Mouse (Mus musculus) ES-E14 (cell line): ENCODE measurements around the gene Samd13. TPM values are rescaled to one million over a fixed set of nuclear protein-coding genes. Genes with fewer than 3 reads are reported as not detected.

Experiments
- DNase-seq: peaks from one replicate; pipeline ENCODE4 v3.0.0-alpha.2; 2013; ENCODE audit warnings: low read depth, low spot score
- H3K27ac ChIP-seq: 2 replicates; pipeline ENCODE4 v1.5.1; 2012; ENCODE audit warnings: low read depth, mild to moderate bottlenecking, low read length, moderate library complexity, mixed read lengths; ENCODE audit not compliant: poor library complexity, insufficient read depth, severe bottlenecking
- H3K36me3 ChIP-seq: 2 replicates; pipeline ENCODE4 v1.6.1; 2012; ENCODE audit warnings: mild to moderate bottlenecking, low read length, moderate library complexity, mixed read lengths; ENCODE audit not compliant: control insufficient read depth, poor library complexity, insufficient read depth, severe bottlenecking
- H3K4me1 ChIP-seq, 2 experiments: fragments of 150-350 bp in 1 of 2; sonication (generic) in 1 of 2; 2 replicates each; pipeline ENCODE4 v1.6.1; 2012; ENCODE audit warnings: low read length in 2 of 2, mild to moderate bottlenecking in 1 of 2, mixed read lengths in 1 of 2; ENCODE audit not compliant: control insufficient read depth in 2 of 2, insufficient read depth in 2 of 2, poor library complexity in 1 of 2
- H3K4me3 ChIP-seq, 2 experiments: fragments of 150-350 bp in 1 of 2; sonication (generic) in 1 of 2; 2 replicates each; pipeline ENCODE4 v1.5.1; 2012; ENCODE audit warnings: low read length in 2 of 2, low read depth in 1 of 2, mild to moderate bottlenecking in 1 of 2, mixed read lengths in 1 of 2; ENCODE audit not compliant: insufficient read depth in 1 of 2, poor library complexity in 1 of 2, severe bottlenecking in 1 of 2
- H3K9ac ChIP-seq: 2 replicates; pipeline ENCODE4 v1.6.1; 2012; ENCODE audit warnings: low read depth, mild to moderate bottlenecking, low read length, mixed read lengths; ENCODE audit not compliant: poor library complexity, insufficient read depth, severe bottlenecking
- H3K9me3 ChIP-seq: fragments of 150-350 bp; sonication (generic); 2 replicates; pipeline ENCODE4 v1.6.1; 2012; ENCODE audit warnings: low read depth, mild to moderate bottlenecking, low read length; ENCODE audit not compliant: control insufficient read depth, insufficient read depth
- CHD2 ChIP-seq: IDR thresholded peaks from 2 replicates; pipeline ENCODE4 v1.6.1; 2014; ENCODE audit warnings: mild to moderate bottlenecking, low read depth, low read length, inconsistent platforms
- HCFC1 ChIP-seq: IDR thresholded peaks from 2 replicates; pipeline ENCODE4 v1.6.1; 2012; ENCODE audit warnings: low read length, inconsistent platforms, borderline replicate concordance; ENCODE audit not compliant: insufficient read depth
- MAFK ChIP-seq: IDR thresholded peaks from 2 replicates; pipeline ENCODE4 v1.6.1; 2014; ENCODE audit warnings: mild to moderate bottlenecking, low read depth, low read length, inconsistent platforms; ENCODE audit not compliant: insufficient read depth
- ZC3H11A ChIP-seq: IDR thresholded peaks from 2 replicates; pipeline ENCODE4 v1.6.1; 2012; ENCODE audit warnings: low read depth, mild to moderate bottlenecking, inconsistent platforms, low read length, borderline replicate concordance
- ZNF384 ChIP-seq: IDR thresholded peaks from 2 replicates; pipeline ENCODE4 v1.6.1; 2012; ENCODE audit warnings: low read depth, low read length, inconsistent platforms
- in situ Hi-C, 2 experiments: fragments of 600-800 bp; cut with MboI; formaldehyde crosslinking; loops; one replicate each; pipeline ENCODE4 v1.15.1; 2025; ENCODE audit warnings: low sequenced_read_pairs in 2 of 2, inconsistent platforms in 1 of 2; ENCODE audit not compliant: unreplicated experiment in 2 of 2
- total RNA-seq: library from RNA; depleted of rRNA; stranded (reverse); fragments of 300-350 nt; gene quantifications from 2 replicates; pipeline ENCODE4 v1.2.3, GENCODE M21; 2012

The Samd13 gene
- total RNA-seq, 1 experiment: 0.45 TPM

DNA sequence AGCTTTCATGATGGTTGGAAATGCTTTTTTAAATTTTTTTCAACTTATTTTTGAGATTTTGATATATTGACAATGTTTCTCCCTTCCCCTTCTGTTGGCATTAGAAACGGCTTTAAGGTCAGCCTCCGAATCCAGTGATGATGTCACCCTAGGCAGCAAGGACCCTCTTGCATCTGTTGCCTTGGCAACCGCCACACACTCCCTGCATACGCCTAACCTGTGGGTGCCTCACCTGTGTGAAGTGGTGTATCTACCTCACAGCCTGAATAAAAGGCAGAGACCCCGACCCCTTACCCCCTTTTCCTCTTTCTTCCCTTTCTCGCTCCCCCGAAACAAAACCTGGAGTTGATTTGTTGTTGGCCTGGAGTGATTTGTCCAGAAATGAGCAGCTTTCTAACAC lies 26.9 kb upstream of the Samd13 start:
- Histone ChIP-seq H3K9ac (no peak overlapping the region), H3K9me3 (no peaks in the 10 kb centered on the region), H3K36me3 (no peaks in the 10 kb centered on the region), H3K27ac (no peak overlapping the region), H3K4me1 (no peaks in the 10 kb centered on the region), H3K4me3 (no peak overlapping the region)
- in situ Hi-C loops: no loop called here
- no peak for TF ChIP-seq ZC3H11A
- no peak for TF ChIP-seq CHD2
- TF ChIP-seq MAFK: no peak
- TF ChIP-seq ZNF384: no peak
- no peak for TF ChIP-seq HCFC1
- DNase-seq: no peak

DNA sequence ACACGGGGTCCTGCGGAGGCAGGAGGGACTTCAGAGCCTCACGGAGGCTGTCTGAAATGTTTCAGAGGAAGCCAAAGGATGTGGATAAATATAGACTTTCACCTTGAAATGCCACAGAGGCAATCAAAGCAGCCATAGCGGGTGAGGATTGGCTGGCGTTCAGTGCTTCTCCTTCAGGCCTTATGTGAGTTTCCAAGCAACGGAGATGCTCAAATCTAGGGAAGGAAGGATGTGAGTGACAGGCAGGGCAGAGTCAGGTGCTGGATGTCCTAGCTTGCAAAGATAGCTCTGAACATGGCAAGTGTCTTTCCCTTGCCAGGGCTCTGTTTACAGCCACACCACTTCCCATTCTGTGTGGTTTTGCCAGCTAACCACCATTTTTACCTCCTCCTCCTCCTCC lies 26.2 kb upstream of the Samd13 start:
- no peak for DNase-seq
- in situ Hi-C loops: no loop called here
- no peaks in the 10 kb centered on the region for H3K36me3 ChIP-seq
- no peaks in the 10 kb centered on the region for H3K4me1 ChIP-seq
- H3K9me3 ChIP-seq: no peaks in the 10 kb centered on the region
- TF ChIP-seq ZNF384: no peak
- no peak for TF ChIP-seq MAFK
- TF ChIP-seq CHD2: no peak
- no peak for TF ChIP-seq HCFC1
- no peak for TF ChIP-seq ZC3H11A
- H3K9ac ChIP-seq: no peak overlapping the region
- H3K27ac ChIP-seq: no peak overlapping the region
- no peak overlapping the region for H3K4me3 ChIP-seq

- Histone ChIP-seq H3K4me1 (no peaks in the 10 kb centered on the region), H3K9ac (no peak overlapping the region), H3K4me3 (no peak overlapping the region), H3K9me3 (no peaks in the 10 kb centered on the region), H3K27ac (no peak overlapping the region), H3K36me3 (no peaks in the 10 kb centered on the region)
- TF ChIP-seq ZC3H11A (no peak), HCFC1 (no peak), MAFK (no peak), CHD2 (no peak), ZNF384 (no peak)
- in situ Hi-C loops: no loop called here
- no peak for DNase-seq
These were observed 25.7 kb upstream of the Samd13 start for GRCm38 (mm10) chr3:146711084-146711483.

- TF ChIP-seq CHD2 (no peak), HCFC1 (no peak), ZC3H11A (no peak), MAFK (no peak), ZNF384 (no peak)
- no peak for DNase-seq
- Histone ChIP-seq H3K4me1 (no peaks in the 10 kb centered on the region), H3K9ac (no peak overlapping the region), H3K4me3 (no peak overlapping the region), H3K36me3 (no peaks in the 10 kb centered on the region), H3K9me3 (no peaks in the 10 kb centered on the region), H3K27ac (no peak overlapping the region)
- in situ Hi-C loops: no loop called here
These were observed 23.7 kb upstream of the Samd13 start for GRCm38 (mm10) chr3:146709086-146709485.

GRCm38 (mm10) chr3:146708381-146708780 lies 23.0 kb upstream of the Samd13 start:
- Histone ChIP-seq H3K4me3 (no peak overlapping the region), H3K27ac (no peak overlapping the region)
- TF ChIP-seq ZC3H11A (no peak), HCFC1 (no peak)

More at GRCm38 (mm10) chr3:146708381-146708780, 23.0 kb upstream of the Samd13 start:
- Histone ChIP-seq H3K9ac (no peak overlapping the region), H3K36me3 (no peaks in the 10 kb centered on the region), H3K4me1 (no peaks in the 10 kb centered on the region), H3K9me3 (no peaks in the 10 kb centered on the region)
- in situ Hi-C loops: no loop called here
- no peak for DNase-seq
